Mouse (Mus musculus) limb, embryonic 11.5 days (tissue): ENCODE measurements around the gene Serpina1b. TPM values are rescaled to one million over a fixed set of nuclear protein-coding genes. Genes with fewer than 3 reads are reported as not detected.
"Not testable (repeated sequence)": the region's sequence is repeated elsewhere in the genome, so short reads cannot be mapped to it uniquely, and the experiment has no call there.

ENCODE experiments used
- ATAC-seq: fragments of 200-750 bp; cut with Nextera tagmentation; 2 replicates; pipeline ENCODE4 v1.8.0; 2017; ENCODE audit warnings: low read depth; ENCODE audit not compliant: insufficient number of reproducible peaks, low FRiP score, low TSS enrichment
- DNase-seq: peaks from one replicate; pipeline ENCODE4 v3.0.0-alpha.2; 2015; ENCODE audit warnings: low spot score
- H3K27ac ChIP-seq: fragments of 300-500 bp; sonication (generic); replicated peaks from 2 replicates; pipeline ENCODE4 v1.5.1; 2014; ENCODE audit warnings: low read depth, mild to moderate bottlenecking, low read length
- H3K27me3 ChIP-seq: fragments of 300-500 bp; sonication (generic); 2 replicates; pipeline ENCODE4 v1.6.1; 2014; ENCODE audit warnings: mild to moderate bottlenecking, low read length, mixed read lengths; ENCODE audit not compliant: control insufficient read depth, insufficient read depth
- H3K36me3 ChIP-seq: fragments of 300-500 bp; sonication (generic); 2 replicates; pipeline ENCODE4 v1.6.1; 2014; ENCODE audit warnings: mild to moderate bottlenecking, low read length, moderate library complexity, mixed read lengths; ENCODE audit not compliant: control insufficient read depth, insufficient read depth
- H3K4me1 ChIP-seq: fragments of 300-500 bp; sonication (generic); 2 replicates; pipeline ENCODE4 v1.6.1; 2014; ENCODE audit warnings: low read length, mixed read lengths; ENCODE audit not compliant: control insufficient read depth, insufficient read depth
- H3K4me2 ChIP-seq: fragments of 300-500 bp; sonication (generic); 2 replicates; pipeline ENCODE4 v1.6.1; 2014; ENCODE audit warnings: low read depth, mild to moderate bottlenecking, moderate library complexity; ENCODE audit not compliant: severe bottlenecking
- H3K4me3 ChIP-seq: fragments of 300-500 bp; sonication (generic); 2 replicates; pipeline ENCODE4 v1.5.1; 2014; ENCODE audit warnings: low read depth, low read length
- H3K9ac ChIP-seq: fragments of 300-500 bp; sonication (generic); 2 replicates; pipeline ENCODE4 v1.6.1; 2014; ENCODE audit warnings: mild to moderate bottlenecking, low read length
- H3K9me3 ChIP-seq: fragments of 300-500 bp; sonication (generic); 2 replicates; pipeline ENCODE4 v1.6.1; 2016; ENCODE audit warnings: low read length; ENCODE audit not compliant: control insufficient read depth
- WGBS: fragments of 180-500 bp; shearing (Covaris S2); extraction: QIAGEN DNeasy Blood & Tissue Kit; methylation state at CpG from one replicate; pipeline ENCODE4 v1.1.7; 2014; 5-methylcytosine and 5-hydroxymethylcytosine counted together
- polyA plus RNA-seq: library from polyadenylated mRNA; unstranded; fragments of >200 nt; fragmentation: Nextera tagmentation; extraction: Ambion mirVana; gene quantifications from 2 replicates; pipeline ENCODE4 v1.2.1, GENCODE M21; 2014

Serpina1b gene
- polyA plus RNA-seq, 1 experiment from 2014 or later, result 0.25 TPM

GRCm38 (mm10) chr12:103823826-103824225 lies 6.3 kb downstream of the Serpina1b start:
- H3K27ac ChIP-seq, ATAC-seq, H3K9me3 ChIP-seq, H3K4me3 ChIP-seq, DNase-seq, H3K9ac ChIP-seq, H3K27me3 ChIP-seq, H3K36me3 ChIP-seq, H3K4me2 ChIP-seq, H3K4me1 ChIP-seq: not testable (repeated sequence)
- 87% methylated on average over 5 of the region's 5 CpGs for WGBS

- H3K4me2 ChIP-seq, H3K4me3 ChIP-seq, H3K4me1 ChIP-seq, H3K9ac ChIP-seq, H3K27me3 ChIP-seq, H3K9me3 ChIP-seq, H3K27ac ChIP-seq, H3K36me3 ChIP-seq, DNase-seq, ATAC-seq: not testable (repeated sequence)
- WGBS, result 92% methylated on average over 6 of the region's 6 CpGs
These were observed 56.8 kb downstream of the Serpina1b start, which contains the start of gene Serpina1d for GRCm38 (mm10) chr12:103773246-103773851. Serpina1d (minus strand) TSS chr12:103773592.

GRCm38 (mm10) chr12:103770597-103770996 lies 59.6 kb downstream of the Serpina1b start:
- not testable (repeated sequence) for DNase-seq, H3K27ac ChIP-seq, H3K4me3 ChIP-seq, H3K36me3 ChIP-seq, H3K9ac ChIP-seq, ATAC-seq, H3K4me2 ChIP-seq, H3K4me1 ChIP-seq, H3K27me3 ChIP-seq, H3K9me3 ChIP-seq
- WGBS, result 80% methylated on average over 1 of the region's 1 CpGs

- H3K9ac ChIP-seq, H3K27me3 ChIP-seq, H3K4me3 ChIP-seq, H3K36me3 ChIP-seq, ATAC-seq, H3K27ac ChIP-seq, DNase-seq, H3K4me2 ChIP-seq, H3K9me3 ChIP-seq, H3K4me1 ChIP-seq: not testable (repeated sequence)
- 77% methylated on average over 3 of the region's 3 CpGs for WGBS
These were observed 67.1 kb downstream of the Serpina1b start for GRCm38 (mm10) chr12:103763083-103763482.

- H3K4me2 ChIP-seq, DNase-seq, H3K27ac ChIP-seq, H3K27me3 ChIP-seq, H3K9me3 ChIP-seq, H3K4me1 ChIP-seq, H3K4me3 ChIP-seq, ATAC-seq, H3K9ac ChIP-seq, H3K36me3 ChIP-seq: not testable (repeated sequence)
- 90% methylated on average over 3 of the region's 3 CpGs for WGBS
These were observed 69.9 kb downstream of the Serpina1b start for GRCm38 (mm10) chr12:103760316-103760715.

- H3K4me2 ChIP-seq, ATAC-seq, H3K27me3 ChIP-seq, DNase-seq, H3K9me3 ChIP-seq, H3K27ac ChIP-seq, H3K36me3 ChIP-seq, H3K4me1 ChIP-seq, H3K4me3 ChIP-seq, H3K9ac ChIP-seq: not testable (repeated sequence)
- 85% methylated on average over 5 of the region's 5 CpGs for WGBS
These were observed 84.2 kb downstream of the Serpina1b start for GRCm38 (mm10) chr12:103745957-103746356.

- not testable (repeated sequence) for ATAC-seq, H3K27me3 ChIP-seq, H3K4me3 ChIP-seq, H3K4me1 ChIP-seq, H3K4me2 ChIP-seq, DNase-seq, H3K36me3 ChIP-seq, H3K9me3 ChIP-seq, H3K27ac ChIP-seq, H3K9ac ChIP-seq
- WGBS, result 89% methylated on average over 5 of the region's 6 CpGs
These were observed 92.2 kb downstream of the Serpina1b start for GRCm38 (mm10) chr12:103737791-103738580.

- not testable (repeated sequence) for H3K9ac ChIP-seq, H3K9me3 ChIP-seq, H3K36me3 ChIP-seq, H3K27ac ChIP-seq, H3K4me3 ChIP-seq, H3K4me2 ChIP-seq, H3K4me1 ChIP-seq, H3K27me3 ChIP-seq, DNase-seq, ATAC-seq
- 93% methylated on average over 4 of the region's 4 CpGs for WGBS
These were observed 94.6 kb downstream of the Serpina1b start for GRCm38 (mm10) chr12:103735566-103735965.
